Mouse (Mus musculus) midbrain, postnatal 0 days (tissue): Measurements from ENCODE around the gene Phf13. TPM values are rescaled to one million over a fixed set of nuclear protein-coding genes. Genes with fewer than 3 reads are reported as not detected.

Source experiments
- ATAC-seq: fragments of 200-750 bp; cut with Nextera tagmentation; 2 replicates; pipeline ENCODE4 v1.8.0; 2017; ENCODE audit warnings: moderate number of reproducible peaks, mild to moderate bottlenecking, moderate TSS enrichment, moderate library complexity; ENCODE audit not compliant: low FRiP score
- DNase-seq: peaks from one replicate; pipeline ENCODE4 v3.0.0-alpha.2; 2015; ENCODE audit warnings: low spot score
- H3K27ac ChIP-seq: fragments of 300-500 bp; sonication (generic); 2 replicates; pipeline ENCODE4 v1.5.1; 2014; ENCODE audit warnings: low read depth, mild to moderate bottlenecking, low read length, mixed read lengths
- H3K27me3 ChIP-seq: fragments of 300-500 bp; sonication (generic); 2 replicates; pipeline ENCODE4 v1.6.1; 2014; ENCODE audit warnings: low read length, control low read depth, mixed read lengths; ENCODE audit not compliant: insufficient read depth
- H3K36me3 ChIP-seq: fragments of 300-500 bp; sonication (generic); 2 replicates; pipeline ENCODE4 v1.6.1; 2014; ENCODE audit warnings: low read length, control low read depth, mixed read lengths; ENCODE audit not compliant: insufficient read depth
- H3K4me1 ChIP-seq: fragments of 300-500 bp; sonication (generic); 2 replicates; pipeline ENCODE4 v1.6.1; 2014; ENCODE audit warnings: mild to moderate bottlenecking, control low read depth, antibody characterized with exemption, low read length, mixed read lengths; ENCODE audit not compliant: insufficient read depth
- H3K4me2 ChIP-seq: fragments of 300-500 bp; sonication (generic); 2 replicates; pipeline ENCODE4 v1.6.1; 2014; ENCODE audit warnings: low read depth, mild to moderate bottlenecking, low read length, mixed read lengths; ENCODE audit not compliant: poor library complexity, severe bottlenecking
- H3K4me3 ChIP-seq: fragments of 300-500 bp; sonication (generic); 2 replicates; pipeline ENCODE4 v1.5.1; 2014; ENCODE audit warnings: low read depth, mild to moderate bottlenecking, low read length, moderate library complexity
- H3K9ac ChIP-seq: fragments of 300-500 bp; sonication (generic); replicated peaks from 2 replicates; pipeline ENCODE4 v1.6.1; 2014; ENCODE audit warnings: mild to moderate bottlenecking, low read length, moderate library complexity, mixed read lengths; ENCODE audit not compliant: poor library complexity, severe bottlenecking
- H3K9me3 ChIP-seq: fragments of 300-500 bp; sonication (generic); 2 replicates; pipeline ENCODE4 v1.6.1; 2016; ENCODE audit warnings: low read length, control low read depth
- CTCF ChIP-seq: IDR thresholded peaks from 2 replicates; pipeline ENCODE4 v1.5.1; 2016; ENCODE audit warnings: antibody characterized with exemption, mild to moderate bottlenecking
- WGBS: fragments of 180-500 bp; shearing (Covaris S2); extraction: QIAGEN DNeasy Blood & Tissue Kit; methylation state at CpG from one replicate; pipeline ENCODE4 v1.1.7; 2014; 5-methylcytosine and 5-hydroxymethylcytosine counted together
- polyA plus RNA-seq: library from polyadenylated mRNA; unstranded; fragments of >200 nt; fragmentation: Nextera tagmentation; extraction: Ambion mirVana; gene quantifications from 2 replicates; pipeline ENCODE4 v1.2.1, GENCODE M21; 2015
- total RNA-seq: library from RNA; depleted of rRNA; stranded (reverse); fragments of >200 nt; gene quantifications from 2 replicates; pipeline ENCODE4 v1.2.3, GENCODE M21; 2014

Phf13 gene
- total and polyA plus RNA-seq, 2 experiments from 2014 or later: 16.6 to 18.3 TPM

GRCm38 (mm10) chr4:152021568-152022097 is 25.6 kb upstream of the Phf13 start:
- Histone ChIP-seq H3K27me3 (no peaks in the 10 kb centered on the region), H3K4me2 (no peak overlapping the region), H3K9ac (no peak overlapping the region), H3K36me3 (peaks cover 59% of the 10 kb centered on the region), H3K27ac (no peak overlapping the region), H3K9me3 (no peaks in the 10 kb centered on the region), H3K4me3 (no peak overlapping the region), H3K4me1 (peaks cover 12% of the 10 kb centered on the region)
- no peak for DNase-seq
- ATAC-seq: no peak
- WGBS: 78% methylated on average over 12 of the region's 12 CpGs
- TF ChIP-seq CTCF: no peak

GRCm38 (mm10) chr4:152020024-152020423 is 24.0 kb upstream of the Phf13 start:
- H3K36me3 ChIP-seq: peaks cover 71% of the 10 kb centered on the region
- H3K4me1 ChIP-seq: no peaks in the 10 kb centered on the region
- WGBS: 93% methylated on average over 21 of the region's 21 CpGs
- no peak overlapping the region for H3K9ac ChIP-seq
- ATAC-seq (no peak), DNase-seq (no peak)
- H3K4me2 ChIP-seq: no peak overlapping the region
- TF ChIP-seq CTCF: no peak
- no peak overlapping the region for H3K4me3 ChIP-seq
- H3K27me3 ChIP-seq: no peaks in the 10 kb centered on the region
- no peak overlapping the region for H3K27ac ChIP-seq
- no peaks in the 10 kb centered on the region for H3K9me3 ChIP-seq

GRCm38 (mm10) chr4:152019073-152019472 is 23.0 kb upstream of the Phf13 start:
- no peak for TF ChIP-seq CTCF
- H3K27me3 ChIP-seq: no peaks in the 10 kb centered on the region
- no peaks in the 10 kb centered on the region for H3K4me1 ChIP-seq
- H3K36me3 ChIP-seq: peaks cover 71% of the 10 kb centered on the region
- no peak for ATAC-seq
- H3K9ac ChIP-seq: no peak overlapping the region
- H3K4me2 ChIP-seq: no peak overlapping the region
- WGBS: 89% methylated on average over 6 of the region's 6 CpGs
- no peak overlapping the region for H3K27ac ChIP-seq
- no peaks in the 10 kb centered on the region for H3K9me3 ChIP-seq
- DNase-seq: no peak
- no peak overlapping the region for H3K4me3 ChIP-seq

GRCm38 (mm10) chr4:152013036-152013813 is 17.2 kb upstream of the Phf13 start:
- WGBS: 89% methylated on average over 12 of the region's 12 CpGs
- H3K4me1 ChIP-seq: peaks cover 6% of the 10 kb centered on the region; the same call in 1 of the 2 replicates
- peaks cover 4% of the 10 kb centered on the region; the same call in 1 of the 2 replicates for H3K27me3 ChIP-seq
- ATAC-seq (no peak), DNase-seq (no peak)
- H3K36me3 ChIP-seq: peaks cover 23% of the 10 kb centered on the region
- no peak overlapping the region for H3K4me2 ChIP-seq
- TF ChIP-seq CTCF: no peak
- no peak overlapping the region for H3K27ac ChIP-seq
- H3K9me3 ChIP-seq: no peaks in the 10 kb centered on the region
- H3K4me3 ChIP-seq: no peak overlapping the region
- no peak overlapping the region for H3K9ac ChIP-seq

GRCm38 (mm10) chr4:152012109-152012508 is 16.1 kb upstream of the Phf13 start:
- Histone ChIP-seq H3K36me3 (peaks cover 17% of the 10 kb centered on the region), H3K9ac (no peak overlapping the region), H3K4me1 (peaks cover 11% of the 10 kb centered on the region; the same call in 1 of the 2 replicates), H3K27me3 (peaks cover 11% of the 10 kb centered on the region), H3K4me2 (no peak overlapping the region), H3K4me3 (no peak overlapping the region), H3K9me3 (no peaks in the 10 kb centered on the region), H3K27ac (no peak overlapping the region)
- no peak for TF ChIP-seq CTCF
- no peak for ATAC-seq
- DNase-seq: no peak
- WGBS: 92% methylated on average over 16 of the region's 16 CpGs

GRCm38 (mm10) chr4:152011171-152011760 is 15.2 kb upstream of the Phf13 start:
- DNase-seq (no peak), ATAC-seq (no peak)
- H3K27ac ChIP-seq: no peak overlapping the region
- peaks cover 19% of the 10 kb centered on the region for H3K27me3 ChIP-seq
- H3K9me3 ChIP-seq: no peaks in the 10 kb centered on the region
- H3K4me2 ChIP-seq: peak overlapping the region; percentile 99
- H3K4me3 ChIP-seq: peak overlapping the region; percentile 58; the same call in 1 of the 2 replicates
- 73% methylated on average over 8 of the region's 8 CpGs for WGBS
- no peak overlapping the region; the same call in 1 of the 2 replicates for H3K9ac ChIP-seq
- peaks cover 16% of the 10 kb centered on the region for H3K36me3 ChIP-seq
- H3K4me1 ChIP-seq: peaks cover 11% of the 10 kb centered on the region; the same call in 1 of the 2 replicates
- no peak for TF ChIP-seq CTCF
